Mouse (Mus musculus): ENCODE data around the gene Glb1l. TPM values are rescaled to one million over a fixed set of nuclear protein-coding genes. Genes with fewer than 3 reads are reported as not detected.

The Glb1l gene
- total and polyA plus RNA-seq, 3 experiments, result 2.4 to 10.8 (median 3.6) TPM

DNA sequence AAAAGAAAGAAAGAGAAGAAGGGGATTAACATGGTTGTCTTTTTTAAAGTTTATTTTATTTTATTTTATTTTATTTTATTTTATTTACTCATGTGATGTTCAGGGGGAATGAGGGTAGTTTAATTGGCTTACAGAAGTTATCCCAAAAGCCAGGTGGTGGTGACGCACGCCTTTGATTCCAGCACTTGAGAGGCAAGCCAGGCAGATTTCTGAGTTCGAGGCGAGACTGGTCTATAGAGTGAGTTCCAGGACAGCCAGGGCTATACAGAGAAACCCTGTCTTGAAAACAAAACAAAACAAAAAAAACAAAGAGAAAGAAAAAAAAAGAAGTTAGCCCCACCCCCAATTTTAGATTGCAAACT lies 50.4 kb downstream of the Glb1l start:
- no peaks in the 10 kb centered on the region for H3K36me3 ChIP-seq (replicated peaks in 1 of 2; ENCODE audit: control insufficient read depth in 1 of 2, insufficient read depth in 1 of 2, low read length in 1 of 2)
- H3K9ac ChIP-seq (ENCODE audit: insufficient read depth, low read depth), result no peak overlapping the region
- H3K4me3 ChIP-seq (replicated peaks in 1 of 3; ENCODE audit: low read depth in 2 of 3, low read length in 2 of 3, poor library complexity in 1 of 3), result no peak overlapping the region
- TF ChIP-seq HCFC1 (IDR thresholded peaks at IDR 0.05; ENCODE audit: low read depth, low read length), result no peak
- TF ChIP-seq ZMIZ1 (IDR thresholded peaks at IDR 0.05; ENCODE audit: low read depth, low read length), result no peak
- no peak for TF ChIP-seq ZC3H11A (IDR thresholded peaks at IDR 0.05; ENCODE audit: low read depth, low read length)
- no peak for TF ChIP-seq USF1 (IDR thresholded peaks at IDR 0.05; ENCODE audit: low read depth, low read length)
- no peak overlapping the region for H3K27ac ChIP-seq (ENCODE audit: insufficient read depth, low read depth)
- DNase-seq (ENCODE audit: extremely low read depth), result no peak
- no peaks in the 10 kb centered on the region for H3K4me1 ChIP-seq (ENCODE audit: control insufficient read depth in 1 of 2, insufficient read depth in 2 of 2)
- no peaks in the 10 kb centered on the region for H3K79me2 ChIP-seq (replicated peaks; ENCODE audit: control insufficient read depth, extremely low read depth, insufficient read depth, poor library complexity, severe bottlenecking)
- no peaks in the 10 kb centered on the region for H3K27me3 ChIP-seq (replicated peaks)
- H3K9me3 ChIP-seq (replicated peaks; ENCODE audit: low read length), result no peaks in the 10 kb centered on the region
- no peak overlapping the region for H3K4me2 ChIP-seq (ENCODE audit: insufficient read depth, low read depth, poor library complexity, severe bottlenecking)
- in situ Hi-C loops (cut with MboI; ENCODE audit: low pct_ligation_motif_present, low pct_unique_long_range_greater_than_20kb, low sequenced_read_pairs), result no loop called here
- dilution Hi-C loops (cut with MboI; ENCODE audit: extremely low pct_ligation_motif_present, extremely low pct_unique_long_range_greater_than_20kb, low sequenced_read_pairs), result no loop called here

DNA sequence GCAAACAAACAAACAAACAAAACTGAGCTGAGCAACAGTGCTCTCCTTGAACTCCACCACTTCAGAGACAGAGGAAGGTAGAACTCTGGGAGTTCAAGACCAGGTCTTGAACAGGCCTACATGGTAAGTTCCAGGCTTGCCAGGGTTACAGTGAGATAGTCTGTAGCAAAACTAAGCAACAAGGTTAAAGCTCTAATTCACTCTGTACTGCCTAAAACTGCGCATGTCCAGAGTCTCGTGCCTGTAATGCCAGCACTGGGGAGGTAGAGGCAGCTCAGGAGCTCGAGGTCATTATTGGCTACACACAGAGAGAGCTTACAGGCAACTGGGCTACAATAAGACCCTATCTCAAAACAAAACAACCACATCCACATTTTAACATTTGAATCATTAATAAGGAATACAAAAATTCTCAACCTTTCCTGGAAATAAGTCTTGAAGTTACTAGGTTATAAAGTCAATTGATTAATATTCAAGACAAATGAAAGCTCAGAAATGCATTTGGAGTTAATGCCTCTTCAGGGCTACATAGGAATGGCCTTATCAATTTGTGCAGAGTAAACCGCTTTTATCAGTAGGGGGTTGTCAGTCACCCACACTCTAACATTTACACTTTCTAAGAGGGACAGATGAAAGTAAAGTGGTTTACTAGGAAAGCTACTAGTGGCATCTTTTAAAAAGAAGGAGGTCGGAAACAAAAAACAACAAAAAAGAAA lies 50.9 kb downstream of the Glb1l start:
- H3K4me1 ChIP-seq (ENCODE audit: control insufficient read depth in 1 of 2, insufficient read depth in 2 of 2), result no peaks in the 10 kb centered on the region
- no peak overlapping the region for H3K4me2 ChIP-seq (ENCODE audit: insufficient read depth, low read depth, poor library complexity, severe bottlenecking)
- H3K27ac ChIP-seq (ENCODE audit: insufficient read depth, low read depth), result no peak overlapping the region
- no peak for TF ChIP-seq ELF1 (IDR thresholded peaks at IDR 0.05; ENCODE audit: low read depth, low read length)
- dilution Hi-C loops (cut with MboI; ENCODE audit: extremely low pct_ligation_motif_present, extremely low pct_unique_long_range_greater_than_20kb, low sequenced_read_pairs), result no loop called here
- H3K36me3 ChIP-seq (replicated peaks in 1 of 2; ENCODE audit: control insufficient read depth in 1 of 2, insufficient read depth in 1 of 2, low read length in 1 of 2), result no peaks in the 10 kb centered on the region
- H3K79me2 ChIP-seq (replicated peaks; ENCODE audit: control insufficient read depth, extremely low read depth, insufficient read depth, poor library complexity, severe bottlenecking), result no peaks in the 10 kb centered on the region
- in situ Hi-C loops (cut with MboI; ENCODE audit: low pct_ligation_motif_present, low pct_unique_long_range_greater_than_20kb, low sequenced_read_pairs), result no loop called here
- no peak for DNase-seq (ENCODE audit: extremely low read depth)
- H3K9me3 ChIP-seq (replicated peaks; ENCODE audit: low read length), result no peaks in the 10 kb centered on the region
- H3K9ac ChIP-seq (ENCODE audit: insufficient read depth, low read depth), result no peak overlapping the region
- H3K27me3 ChIP-seq (replicated peaks), result no peaks in the 10 kb centered on the region
- no peak overlapping the region for H3K4me3 ChIP-seq (replicated peaks in 1 of 3; ENCODE audit: low read depth in 2 of 3, low read length in 2 of 3, poor library complexity in 1 of 3)

DNA sequence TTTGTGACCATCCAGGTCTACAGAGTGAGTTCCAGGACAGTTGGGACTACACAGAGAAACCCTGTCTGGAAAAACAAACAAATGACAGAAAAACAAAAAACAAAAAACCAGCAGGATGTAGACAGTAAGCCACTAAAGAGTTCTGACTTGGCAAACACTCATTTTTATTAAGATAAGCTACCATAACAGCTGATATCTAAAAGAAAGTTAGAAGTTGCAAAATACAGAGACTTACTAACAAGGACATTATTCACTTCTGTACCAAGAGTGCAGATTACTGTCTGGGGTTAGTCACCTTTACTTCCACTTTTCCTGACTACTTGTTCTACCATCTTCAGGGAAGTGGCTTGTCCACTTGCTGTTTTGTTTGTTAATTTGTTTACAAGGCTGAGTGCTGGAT lies 51.6 kb downstream of the Glb1l start:
- in situ Hi-C loops (cut with MboI; ENCODE audit: low pct_ligation_motif_present, low pct_unique_long_range_greater_than_20kb, low sequenced_read_pairs), result no loop called here
- TF ChIP-seq ZMIZ1 (IDR thresholded peaks at IDR 0.05; ENCODE audit: low read depth, low read length) (no peak), UBTF (IDR thresholded peaks at IDR 0.05; ENCODE audit: low read depth, low read length) (no peak), POLR2AphosphoS2 (IDR thresholded peaks at IDR 0.05; ENCODE audit: low read depth, low read length) (no peak), MAFK (IDR thresholded peaks at IDR 0.05; ENCODE audit: insufficient replicate concordance, low read length) (no peak), MYC (IDR thresholded peaks at IDR 0.05; ENCODE audit: low read depth, low read length) (no peak), ZKSCAN1 (IDR thresholded peaks at IDR 0.05; ENCODE audit: borderline replicate concordance, low read depth, low read length) (no peak), BHLHE40 (IDR thresholded peaks at IDR 0.05; ENCODE audit: low read depth, low read length) (no peak), NRF1 (IDR thresholded peaks at IDR 0.05; ENCODE audit: low read depth, low read length) (no peak), MEF2A (IDR thresholded peaks at IDR 0.05; ENCODE audit: borderline replicate concordance, low read depth, low read length) (no peak), HCFC1 (IDR thresholded peaks at IDR 0.05; ENCODE audit: low read depth, low read length) (no peak), GABPA (IDR thresholded peaks at IDR 0.05; ENCODE audit: insufficient replicate concordance, low read depth, low read length) (no peak), CTCF (conservative IDR thresholded peaks at IDR 0.05 in 1 of 2, IDR thresholded peaks at IDR 0.05 in 1 of 2; ENCODE audit: low read depth in 2 of 2, low read length in 2 of 2) (no peak), SIN3A (IDR thresholded peaks at IDR 0.05; ENCODE audit: low read length) (no peak), ELF1 (IDR thresholded peaks at IDR 0.05; ENCODE audit: low read depth, low read length) (no peak), NELFE (IDR thresholded peaks at IDR 0.05; ENCODE audit: low read depth, low read length) (no peak), ZC3H11A (IDR thresholded peaks at IDR 0.05; ENCODE audit: low read depth, low read length) (no peak), USF2 (conservative IDR thresholded peaks at IDR 0.05; ENCODE audit: low read depth, low read length) (no peak), RAD21 (IDR thresholded peaks at IDR 0.05; ENCODE audit: low read depth, low read length) (no peak), ZNF384 (IDR thresholded peaks at IDR 0.05; ENCODE audit: low read depth, low read length) (no peak)
- H3K4me1 ChIP-seq (ENCODE audit: control insufficient read depth in 1 of 2, insufficient read depth in 2 of 2), result no peaks in the 10 kb centered on the region
- dilution Hi-C loops (cut with MboI; ENCODE audit: extremely low pct_ligation_motif_present, extremely low pct_unique_long_range_greater_than_20kb, low sequenced_read_pairs), result no loop called here
- no peaks in the 10 kb centered on the region for H3K79me2 ChIP-seq (replicated peaks; ENCODE audit: control insufficient read depth, extremely low read depth, insufficient read depth, poor library complexity, severe bottlenecking)
- H3K36me3 ChIP-seq (replicated peaks in 1 of 2; ENCODE audit: control insufficient read depth in 1 of 2, insufficient read depth in 1 of 2, low read length in 1 of 2), result no peaks in the 10 kb centered on the region
- no peak overlapping the region for H3K4me3 ChIP-seq (replicated peaks in 1 of 3; ENCODE audit: low read depth in 2 of 3, low read length in 2 of 3, poor library complexity in 1 of 3)
- H3K9me3 ChIP-seq (replicated peaks; ENCODE audit: low read length), result no peaks in the 10 kb centered on the region
- H3K27me3 ChIP-seq (replicated peaks), result no peaks in the 10 kb centered on the region
- H3K27ac ChIP-seq (ENCODE audit: insufficient read depth, low read depth), result no peak overlapping the region
- DNase-seq (ENCODE audit: extremely low read depth), result no peak
- no peak overlapping the region for H3K4me2 ChIP-seq (ENCODE audit: insufficient read depth, low read depth, poor library complexity, severe bottlenecking)
- no peak overlapping the region for H3K9ac ChIP-seq (ENCODE audit: insufficient read depth, low read depth)
